Mouse (Mus musculus) heart, embryonic 12.5 days (tissue): ENCODE measurements around the gene Mki67. TPM values are rescaled to one million over a fixed set of nuclear protein-coding genes. Genes with fewer than 3 reads are reported as not detected.

Experiments
- ATAC-seq: fragments of 200-750 bp; cut with Nextera tagmentation; 2 replicates; pipeline ENCODE4 v1.8.0; 2017; ENCODE audit warnings: moderate TSS enrichment, moderate library complexity; ENCODE audit not compliant: insufficient number of reproducible peaks, low FRiP score
- H3K27ac ChIP-seq: fragments of 300-500 bp; sonication (generic); 2 replicates; pipeline ENCODE4 v1.5.1; 2016; ENCODE audit warnings: mild to moderate bottlenecking, moderate library complexity; ENCODE audit not compliant: poor library complexity, severe bottlenecking
- H3K27me3 ChIP-seq: fragments of 300-500 bp; sonication (generic); replicated peaks from 2 replicates; pipeline ENCODE4 v1.6.1; 2016; ENCODE audit warnings: mild to moderate bottlenecking, moderate library complexity
- H3K36me3 ChIP-seq: fragments of 300-500 bp; sonication (generic); 2 replicates; pipeline ENCODE4 v1.6.1; 2016; ENCODE audit warnings: mild to moderate bottlenecking, moderate library complexity
- H3K4me1 ChIP-seq: fragments of 300-500 bp; sonication (generic); replicated peaks from 2 replicates; pipeline ENCODE4 v1.6.1; 2016; ENCODE audit warnings: mild to moderate bottlenecking
- H3K4me2 ChIP-seq: fragments of 300-500 bp; sonication (generic); 2 replicates; pipeline ENCODE4 v1.6.1; 2016; ENCODE audit warnings: mild to moderate bottlenecking, moderate library complexity
- H3K4me3 ChIP-seq: fragments of 300-500 bp; sonication (generic); 2 replicates; pipeline ENCODE4 v1.5.1; 2016; ENCODE audit warnings: mild to moderate bottlenecking
- H3K9ac ChIP-seq: fragments of 300-500 bp; sonication (generic); 2 replicates; pipeline ENCODE4 v1.6.1; 2016; ENCODE audit warnings: mild to moderate bottlenecking, moderate library complexity
- H3K9me3 ChIP-seq: fragments of 300-500 bp; sonication (generic); replicated peaks from 2 replicates; pipeline ENCODE4 v1.6.1; 2016; ENCODE audit warnings: mild to moderate bottlenecking, moderate library complexity
- WGBS: fragments of 180-500 bp; shearing (Covaris S2); methylation state at CpG from one replicate; pipeline ENCODE4 v1.1.7; 2016; 5-methylcytosine and 5-hydroxymethylcytosine counted together
- polyA plus RNA-seq: library from polyadenylated mRNA; unstranded; fragments of >200 nt; fragmentation: Nextera tagmentation; extraction: Ambion mirVana; gene quantifications from 2 replicates; pipeline ENCODE4 v1.2.1, GENCODE M21; 2016

Gene Mki67
- 39.2 and 42.6 TPM in 2 replicates for polyA plus RNA-seq

DNA sequence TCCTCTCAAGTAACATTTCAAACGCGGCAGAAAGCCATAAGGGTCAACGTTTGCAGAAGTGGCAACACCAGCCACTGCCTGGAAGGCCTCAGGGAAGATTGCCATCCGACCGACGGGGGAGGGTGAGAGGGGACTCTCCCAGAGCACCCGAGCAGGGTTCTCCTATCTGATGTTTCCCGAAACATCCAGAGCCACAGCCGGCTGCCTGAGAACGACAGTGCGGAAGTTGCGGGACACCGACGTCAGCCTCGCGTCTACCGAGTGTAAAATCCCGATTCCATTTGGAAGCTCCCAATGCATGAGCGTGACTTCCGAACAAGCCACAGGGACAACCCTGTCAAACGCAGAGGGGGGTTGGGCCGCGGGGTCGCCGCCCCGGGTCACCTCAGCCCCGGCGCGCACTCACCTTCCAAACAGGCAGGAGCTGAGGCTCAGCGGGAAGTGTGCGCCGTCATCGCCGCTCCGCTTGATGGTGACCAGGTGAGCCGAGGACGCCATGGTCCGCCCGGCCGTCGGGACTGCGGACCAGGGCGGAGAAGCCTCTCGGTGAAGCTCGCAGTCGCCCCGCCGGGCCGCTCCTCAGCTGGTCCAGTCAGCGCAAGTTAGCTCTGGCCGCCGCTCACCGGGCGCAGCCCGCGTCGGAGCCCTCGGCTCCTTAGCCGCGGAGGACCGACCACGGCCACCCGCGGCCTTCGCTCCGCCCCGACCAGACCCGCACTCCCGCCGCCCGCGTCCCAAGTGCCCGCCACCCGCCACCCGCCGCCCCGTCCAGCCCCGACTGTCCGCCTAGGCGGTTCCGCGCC lies at the start of gene Mki67:
TSS of gene Mki67 (minus strand) at position 720 of the 803 bp plus-strand sequence.
- H3K36me3 ChIP-seq = peaks cover 7% of the 10 kb centered on the region; the same call in 1 of the 2 replicates
- under 1% methylated on average over 80 of the region's 82 CpGs for WGBS
- peak within 1 kb of the TSS; percentile 96 for H3K4me3 ChIP-seq
- ATAC-seq = peak; percentile 59
- H3K9me3 ChIP-seq = no peaks in the 10 kb centered on the region
- H3K4me1 ChIP-seq = peaks cover 20% of the 10 kb centered on the region
- H3K9ac ChIP-seq = peak within 1 kb of the TSS; percentile 89
- H3K27ac ChIP-seq = peak within 1 kb of the TSS; percentile 75
- H3K27me3 ChIP-seq = no peaks in the 10 kb centered on the region
- peak within 1 kb of the TSS; percentile 72 for H3K4me2 ChIP-seq

DNA sequence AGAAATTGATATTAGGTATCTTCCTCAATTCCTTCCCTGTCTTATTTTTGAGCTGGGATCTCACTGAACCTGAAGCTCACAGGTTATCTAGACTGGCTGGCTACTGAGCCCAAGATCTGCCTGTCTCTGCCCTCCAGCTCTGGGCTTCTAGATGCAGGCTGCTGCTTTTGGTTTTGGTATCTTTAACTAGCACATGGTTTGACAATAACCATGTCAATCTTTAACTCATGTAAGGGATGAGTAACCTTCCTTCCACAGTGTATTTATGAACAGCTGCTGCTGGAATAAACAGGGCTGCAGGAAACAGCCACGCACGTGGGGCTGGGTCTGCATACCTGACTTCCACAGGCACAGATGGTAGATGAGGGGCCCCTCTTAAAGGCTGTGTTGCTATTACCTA lies 47.1 kb upstream of the Mki67 start:
- Histone ChIP-seq H3K4me2 (no peak overlapping the region), H3K27me3 (no peaks in the 10 kb centered on the region), H3K4me3 (no peak overlapping the region), H3K4me1 (no peaks in the 10 kb centered on the region), H3K36me3 (no peaks in the 10 kb centered on the region), H3K9me3 (no peaks in the 10 kb centered on the region), H3K9ac (no peak overlapping the region), H3K27ac (no peak overlapping the region)
- no peak for ATAC-seq
- 71% methylated on average over 2 of the region's 2 CpGs for WGBS

DNA sequence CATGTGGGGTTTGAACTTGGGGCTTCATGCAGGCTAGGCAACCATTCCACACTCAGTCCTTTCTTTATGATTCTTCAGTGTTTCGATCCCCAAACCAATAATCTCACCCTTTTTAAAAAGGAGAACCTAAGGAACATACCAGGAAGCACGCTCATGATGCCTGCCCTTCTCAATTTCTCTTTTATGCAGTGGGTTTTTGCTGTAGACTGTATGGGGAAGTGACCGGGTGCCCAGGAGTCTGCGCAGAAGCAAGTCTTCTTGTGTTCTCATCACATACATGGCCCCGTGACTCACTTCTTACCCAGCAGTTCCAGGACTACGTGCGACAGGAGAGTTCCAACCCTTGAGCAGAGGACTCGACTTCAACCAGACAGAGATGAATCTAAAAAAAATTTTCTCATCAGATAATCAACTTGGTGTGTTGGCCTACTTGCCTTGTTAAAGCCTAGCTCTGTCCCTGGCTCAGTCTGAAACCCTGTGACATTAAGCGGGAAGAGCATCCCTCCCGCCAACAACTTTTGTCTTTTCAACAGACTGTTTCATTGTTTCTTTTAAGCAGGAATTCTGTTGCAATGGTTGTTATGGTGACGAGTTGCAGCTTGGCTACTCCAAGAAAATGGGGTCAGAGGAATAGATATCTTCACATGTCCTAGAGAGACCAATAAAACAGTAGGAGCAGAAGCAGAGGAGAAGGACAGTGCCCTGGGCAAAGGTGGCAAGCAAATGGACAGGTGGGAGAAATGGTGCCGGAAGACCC lies 42.8 kb upstream of the Mki67 start:
- H3K4me1 ChIP-seq = no peaks in the 10 kb centered on the region
- H3K9me3 ChIP-seq = peaks cover 2% of the 10 kb centered on the region; the same call in 1 of the 2 replicates
- H3K36me3 ChIP-seq = no peaks in the 10 kb centered on the region
- H3K27ac ChIP-seq = no peak overlapping the region
- no peak for ATAC-seq
- 80% methylated on average over 12 of the region's 12 CpGs for WGBS
- H3K4me3 ChIP-seq = no peak overlapping the region
- no peak overlapping the region for H3K9ac ChIP-seq
- no peaks in the 10 kb centered on the region for H3K27me3 ChIP-seq
- H3K4me2 ChIP-seq = no peak overlapping the region

DNA sequence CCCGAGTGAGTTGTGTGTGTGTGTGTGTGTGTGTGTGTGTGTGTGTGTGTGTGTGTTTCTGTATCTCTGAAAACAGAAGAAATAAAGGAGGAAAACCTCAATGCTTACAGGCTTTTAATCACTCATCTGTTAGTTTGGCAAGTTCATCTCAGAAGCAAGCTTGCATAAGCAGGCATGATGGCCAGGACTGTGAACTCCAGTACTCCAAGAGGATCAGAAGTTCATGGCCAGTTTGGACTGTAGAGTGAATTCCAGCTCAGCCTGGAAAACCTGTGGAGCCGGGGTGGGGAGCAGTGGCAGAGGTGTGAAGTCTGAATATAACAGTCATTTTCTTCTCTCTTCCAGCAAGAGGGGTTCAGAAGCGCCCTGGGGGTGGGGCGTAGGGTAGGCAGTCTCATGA lies 42.0 kb upstream of the Mki67 start:
- no peak for ATAC-seq
- H3K9ac ChIP-seq = no peak overlapping the region
- WGBS = 59% methylated on average over 4 of the region's 4 CpGs

DNA sequence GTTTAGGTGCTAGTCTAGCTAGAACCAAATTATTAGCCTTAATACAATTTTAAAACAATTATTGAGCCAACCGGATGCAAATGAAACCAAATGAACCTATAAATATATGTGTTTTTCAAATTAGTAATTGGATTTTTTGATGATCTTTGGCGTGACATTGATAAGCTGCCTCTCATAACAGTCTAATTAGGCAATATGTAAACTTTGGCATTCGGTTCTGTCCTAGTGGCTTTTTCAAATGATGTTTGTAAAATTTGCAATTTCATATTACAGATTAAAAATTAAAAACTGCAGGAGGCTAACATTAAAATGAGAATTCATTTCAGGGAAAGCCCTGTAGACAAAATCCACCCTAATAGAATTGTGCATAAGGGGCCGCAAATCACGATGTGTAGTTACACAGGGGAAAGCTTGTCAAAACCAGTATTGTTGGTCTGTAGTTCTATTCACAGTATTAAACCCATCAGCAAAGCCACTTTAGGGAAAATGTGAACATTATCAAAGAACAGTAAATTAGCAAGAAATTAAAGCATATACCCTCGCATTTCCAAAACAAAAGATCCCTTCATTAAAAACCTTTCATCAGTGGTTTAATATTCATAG lies 40.9 kb upstream of the Mki67 start:
- H3K36me3 ChIP-seq = no peaks in the 10 kb centered on the region
- H3K27me3 ChIP-seq = no peaks in the 10 kb centered on the region
- H3K27ac ChIP-seq = no peak overlapping the region
- peaks cover 2% of the 10 kb centered on the region; the same call in 1 of the 2 replicates for H3K9me3 ChIP-seq
- WGBS = 87% methylated on average over 6 of the region's 6 CpGs
- ATAC-seq = no peak
- no peak overlapping the region for H3K9ac ChIP-seq
- H3K4me1 ChIP-seq = no peaks in the 10 kb centered on the region
- no peak overlapping the region for H3K4me3 ChIP-seq
- no peak overlapping the region for H3K4me2 ChIP-seq

More for the DNA sequence above, 42.0 kb upstream of the Mki67 start:
- no peak overlapping the region for H3K4me3 ChIP-seq
- no peak overlapping the region for H3K27ac ChIP-seq
- no peak overlapping the region for H3K4me2 ChIP-seq
- no peaks in the 10 kb centered on the region for H3K27me3 ChIP-seq
- no peaks in the 10 kb centered on the region for H3K4me1 ChIP-seq
- H3K9me3 ChIP-seq = peaks cover 2% of the 10 kb centered on the region; the same call in 1 of the 2 replicates
- H3K36me3 ChIP-seq = no peaks in the 10 kb centered on the region

DNA sequence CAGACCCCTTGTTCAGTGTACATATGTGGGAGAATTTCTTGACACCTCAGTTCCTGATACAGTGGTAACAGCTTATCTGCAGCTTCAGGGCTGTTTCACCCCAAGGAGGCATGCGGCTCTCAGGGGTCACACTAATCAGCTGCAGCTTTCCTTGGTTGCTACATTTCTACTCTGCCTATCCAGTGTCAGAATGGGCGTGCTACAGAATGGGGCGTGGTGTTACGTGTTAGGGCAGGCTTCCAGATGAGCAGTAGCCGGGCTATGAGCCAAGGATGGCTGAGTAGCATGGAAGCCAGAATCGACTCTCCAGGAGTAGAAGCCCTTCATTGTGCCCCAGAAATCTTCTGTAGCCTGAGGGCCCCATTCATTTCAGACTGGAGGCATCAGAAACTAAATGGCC lies 32.8 kb upstream of the Mki67 start:
- Histone ChIP-seq H3K27me3 (no peaks in the 10 kb centered on the region), H3K9ac (no peak overlapping the region), H3K9me3 (0 out of 2 replicates have a peak, but pooled peaks cover 5% of the 10 kb centered on the region), H3K4me2 (no peak overlapping the region), H3K4me3 (no peak overlapping the region), H3K4me1 (peaks cover 4% of the 10 kb centered on the region; the same call in 1 of the 2 replicates), H3K27ac (no peak overlapping the region), H3K36me3 (no peaks in the 10 kb centered on the region)
- 51% methylated on average over 6 of the region's 6 CpGs for WGBS
- ATAC-seq = no peak

DNA sequence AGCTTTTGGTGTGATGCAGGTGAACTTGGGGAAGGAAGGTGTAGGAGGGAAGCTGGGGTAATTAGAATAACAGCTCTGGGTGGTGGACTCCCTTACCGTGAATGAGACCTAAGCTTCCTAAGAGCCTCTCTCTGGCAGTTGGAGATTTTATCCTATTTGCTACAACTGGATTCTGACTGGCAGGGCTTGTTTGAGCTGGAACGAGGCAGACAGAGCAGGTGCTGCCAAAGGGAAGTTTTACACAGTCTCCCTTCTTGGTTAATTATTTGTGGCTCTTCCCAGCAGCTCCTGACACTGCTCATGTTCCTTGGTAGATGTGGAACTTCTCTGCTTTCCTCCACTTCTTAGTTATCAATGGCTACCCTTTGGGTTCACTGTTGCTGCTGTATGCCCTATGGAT lies 30.9 kb upstream of the Mki67 start:
- no peak overlapping the region for H3K4me2 ChIP-seq
- peaks cover 5% of the 10 kb centered on the region; the same call in 1 of the 2 replicates for H3K9me3 ChIP-seq
- no peaks in the 10 kb centered on the region for H3K27me3 ChIP-seq
- 64% methylated on average over 2 of the region's 2 CpGs for WGBS
- no peak overlapping the region for H3K9ac ChIP-seq
- no peak overlapping the region for H3K27ac ChIP-seq
- no peaks in the 10 kb centered on the region for H3K36me3 ChIP-seq
- no peak overlapping the region for H3K4me3 ChIP-seq
- peaks cover 4% of the 10 kb centered on the region; the same call in 1 of the 2 replicates for H3K4me1 ChIP-seq
- no peak for ATAC-seq

DNA sequence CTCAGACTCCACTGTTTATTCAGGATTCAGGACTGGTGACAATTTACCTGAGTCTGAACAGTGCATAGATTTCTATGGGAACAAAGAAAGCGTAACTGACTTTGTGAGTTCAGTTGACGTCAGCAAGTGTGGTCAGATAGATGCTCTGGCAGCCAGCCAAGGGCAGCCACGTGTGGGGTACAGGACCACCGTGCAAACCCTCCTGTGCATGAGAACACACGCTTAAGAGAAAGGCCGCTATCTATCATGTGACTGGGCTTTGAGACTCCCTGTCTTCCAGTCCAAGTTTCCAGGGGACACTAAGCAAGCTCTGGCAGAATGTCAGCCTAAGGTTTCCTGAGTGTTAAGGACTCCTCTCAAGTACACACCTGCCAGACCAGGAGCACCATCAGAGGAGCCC lies 30.4 kb upstream of the Mki67 start:
- Histone ChIP-seq H3K9ac (no peak overlapping the region), H3K4me2 (no peak overlapping the region), H3K27me3 (no peaks in the 10 kb centered on the region), H3K27ac (no peak overlapping the region), H3K4me3 (no peak overlapping the region), H3K36me3 (no peaks in the 10 kb centered on the region), H3K4me1 (peaks cover 4% of the 10 kb centered on the region; the same call in 1 of the 2 replicates), H3K9me3 (peaks cover 9% of the 10 kb centered on the region)
- no peak for ATAC-seq
- 46% methylated on average over 6 of the region's 6 CpGs for WGBS

DNA sequence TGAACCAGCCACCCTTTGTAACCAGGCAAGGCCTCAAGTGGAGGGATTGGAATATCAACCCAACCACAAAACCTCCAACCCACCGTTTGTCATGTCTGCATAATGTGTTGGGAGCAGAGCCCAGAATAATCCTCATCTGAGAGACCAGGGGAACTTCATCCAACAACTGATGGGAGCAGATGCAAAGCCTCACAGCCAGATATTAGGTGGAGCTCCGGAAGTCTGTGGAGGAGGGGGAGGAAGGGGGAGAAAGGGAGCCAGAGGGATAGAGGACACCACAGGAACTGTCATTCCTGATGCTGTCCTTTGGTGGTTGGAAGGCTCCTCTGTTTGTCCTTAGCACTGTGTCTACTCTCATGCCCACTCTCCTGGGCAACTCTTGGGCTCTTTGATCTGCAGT lies 28.9 kb upstream of the Mki67 start:
- no peak overlapping the region for H3K27ac ChIP-seq
- WGBS = 51% methylated on average over 2 of the region's 2 CpGs
- H3K9me3 ChIP-seq = peaks cover 4% of the 10 kb centered on the region
- H3K4me1 ChIP-seq = peaks cover 4% of the 10 kb centered on the region; the same call in 1 of the 2 replicates
- no peaks in the 10 kb centered on the region for H3K27me3 ChIP-seq
- no peak overlapping the region for H3K4me3 ChIP-seq
- no peak for ATAC-seq
- no peak overlapping the region for H3K4me2 ChIP-seq
- H3K36me3 ChIP-seq = no peaks in the 10 kb centered on the region
- no peak overlapping the region for H3K9ac ChIP-seq

DNA sequence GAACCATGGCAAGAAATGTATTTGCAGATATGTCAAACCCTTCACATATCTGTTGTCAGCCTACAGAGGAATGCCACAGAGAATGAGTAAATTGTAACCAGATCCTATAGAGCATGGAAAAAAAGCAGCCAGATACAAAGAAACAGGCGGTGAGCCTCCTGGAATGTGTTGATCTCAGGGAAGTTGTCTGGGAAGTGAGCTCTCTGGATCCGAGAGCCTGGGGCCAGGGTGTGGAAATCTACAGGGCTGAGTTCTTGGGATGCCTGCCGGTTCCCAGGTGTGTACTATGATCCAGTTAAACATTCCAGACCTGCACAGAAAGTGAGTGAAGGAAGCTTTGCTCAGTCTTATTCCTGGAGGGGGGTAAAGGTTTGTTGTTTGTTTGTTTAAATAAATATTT lies 24.3 kb upstream of the Mki67 start:
- Histone ChIP-seq H3K27me3 (no peaks in the 10 kb centered on the region), H3K4me3 (no peak overlapping the region), H3K4me1 (no peaks in the 10 kb centered on the region; the same call in 1 of the 2 replicates), H3K4me2 (no peak overlapping the region), H3K9ac (no peak overlapping the region), H3K27ac (no peak overlapping the region), H3K36me3 (no peaks in the 10 kb centered on the region), H3K9me3 (peaks cover 4% of the 10 kb centered on the region)
- 41% methylated on average over 3 of the region's 3 CpGs for WGBS
- ATAC-seq = no peak

DNA sequence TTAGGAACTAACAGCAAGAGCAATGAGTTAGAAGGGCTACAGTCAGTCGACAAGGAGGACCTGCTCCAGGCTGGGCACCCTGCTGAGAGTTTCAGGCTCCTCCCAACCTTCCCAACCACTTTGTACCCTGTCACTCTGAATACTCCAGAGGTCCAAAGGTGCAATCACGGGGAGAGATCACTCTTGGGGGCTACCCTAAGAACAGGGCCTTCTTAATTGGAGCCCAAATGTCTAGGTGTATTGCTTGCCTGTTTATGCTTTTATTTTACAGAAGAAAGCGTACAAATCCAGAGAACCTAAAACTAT lies 20.4 kb upstream of the Mki67 start:
- no peak overlapping the region for H3K4me3 ChIP-seq
- H3K27ac ChIP-seq = no peak overlapping the region
- ATAC-seq = no peak
- H3K9me3 ChIP-seq = no peaks in the 10 kb centered on the region
- H3K27me3 ChIP-seq = no peaks in the 10 kb centered on the region
- peaks cover 4% of the 10 kb centered on the region; the same call in 1 of the 2 replicates for H3K4me1 ChIP-seq
- no peak overlapping the region for H3K4me2 ChIP-seq
- no peaks in the 10 kb centered on the region for H3K36me3 ChIP-seq
- WGBS = 38% methylated on average over 3 of the region's 3 CpGs
- no peak overlapping the region for H3K9ac ChIP-seq
